Mouse (Mus musculus) hindlimb bud, embryonic 11.5 days (tissue): ENCODE data around the gene Abi3bp.

Experiments used
- DNase-seq: peaks from one replicate; pipeline ENCODE4 v3.0.0-alpha.2; 2012; ENCODE audit warnings: low read depth, low spot score; ENCODE audit errors: extremely low spot score

Gene Abi3bp

GRCm38 (mm10) chr16:56477677-56478574 lies at the start of gene Abi3bp:
TSS of gene Abi3bp (plus strand) at chr16:56477878.
- no peak for DNase-seq

- no peak for DNase-seq
Measured at GRCm38 (mm10) chr16:56435293-56436185, 42.1 kb upstream of the Abi3bp start.

GRCm38 (mm10) chr16:56440243-56440642 lies 37.4 kb upstream of the Abi3bp start:
- no peak for DNase-seq

- DNase-seq: no peak
Measured at GRCm38 (mm10) chr16:56441113-56441512, 36.6 kb upstream of the Abi3bp start.

GRCm38 (mm10) chr16:56441658-56442344 lies 35.9 kb upstream of the Abi3bp start:
- DNase-seq: no peak

GRCm38 (mm10) chr16:56451482-56451881 lies 26.2 kb upstream of the Abi3bp start:
- DNase-seq: no peak

- no peak for DNase-seq
Measured at GRCm38 (mm10) chr16:56451923-56452322, 25.8 kb upstream of the Abi3bp start.

- DNase-seq: no peak
Measured at GRCm38 (mm10) chr16:56458052-56458754, 19.5 kb upstream of the Abi3bp start.

GRCm38 (mm10) chr16:56473160-56473559 lies 4.5 kb upstream of the Abi3bp start:
- DNase-seq: no peak

GRCm38 (mm10) chr16:56475676-56476075 lies 2.0 kb upstream of the Abi3bp start:
- DNase-seq: no peak

- no peak for DNase-seq
Measured at GRCm38 (mm10) chr16:56478575-56479191, 1.0 kb downstream of the Abi3bp start.

- no peak for DNase-seq
Measured at GRCm38 (mm10) chr16:56483466-56483865, 5.8 kb downstream of the Abi3bp start.

GRCm38 (mm10) chr16:56486461-56486860 lies 8.8 kb downstream of the Abi3bp start:
- no peak for DNase-seq

- DNase-seq: no peak
Measured at GRCm38 (mm10) chr16:56490861-56491260, 13.2 kb downstream of the Abi3bp start.

GRCm38 (mm10) chr16:56495266-56495665 lies 17.6 kb downstream of the Abi3bp start:
- no peak for DNase-seq

- DNase-seq: no peak
Measured at GRCm38 (mm10) chr16:56496743-56497142, 19.1 kb downstream of the Abi3bp start.

GRCm38 (mm10) chr16:56498680-56499079 lies 21.0 kb downstream of the Abi3bp start:
- DNase-seq: no peak

GRCm38 (mm10) chr16:56500441-56500840 lies 22.8 kb downstream of the Abi3bp start:
- no peak for DNase-seq

- DNase-seq: no peak
Measured at GRCm38 (mm10) chr16:56501101-56501500, 23.4 kb downstream of the Abi3bp start.

GRCm38 (mm10) chr16:56501513-56501912 lies 23.8 kb downstream of the Abi3bp start:
- DNase-seq: no peak
